Mouse (Mus musculus) granulocyte monocyte progenitor cell, adult 5-6 weeks (primary cell): Measurements from ENCODE around the gene A930002H24Rik. TPM values are rescaled to one million over a fixed set of nuclear protein-coding genes. Genes with fewer than 3 reads are reported as not detected.

ENCODE experiments used
- ATAC-seq: replicated peaks from 2 replicates; pipeline ENCODE4 v1.8.0; 2016; ENCODE audit warnings: mild to moderate bottlenecking, moderate TSS enrichment, inconsistent platforms; ENCODE audit not compliant: poor library complexity, severe bottlenecking
- total RNA-seq, 2 experiments: library from RNA; stranded (forward) in 1 of 2; stranded (reverse) in 1 of 2; fragments of 200-712, 200-1000 nt in 1 of 2; fragments of >200 nt in 1 of 2; fragmentation: Nextera tagmentation in 1 of 2; gene quantifications; 2 replicates each; pipeline ENCODE4 v1.2.3; 2014 to 2017

Gene A930002H24Rik
- total RNA-seq, 2 experiments from 2014 or later, result not detected

GRCm38 (mm10) chr17:63838144-63838543 is 25.4 kb downstream of the A930002H24Rik start:
- no peak for ATAC-seq

- ATAC-seq, result no peak
These were observed 26.9 kb downstream of the A930002H24Rik start for GRCm38 (mm10) chr17:63836641-63837040.

DNA sequence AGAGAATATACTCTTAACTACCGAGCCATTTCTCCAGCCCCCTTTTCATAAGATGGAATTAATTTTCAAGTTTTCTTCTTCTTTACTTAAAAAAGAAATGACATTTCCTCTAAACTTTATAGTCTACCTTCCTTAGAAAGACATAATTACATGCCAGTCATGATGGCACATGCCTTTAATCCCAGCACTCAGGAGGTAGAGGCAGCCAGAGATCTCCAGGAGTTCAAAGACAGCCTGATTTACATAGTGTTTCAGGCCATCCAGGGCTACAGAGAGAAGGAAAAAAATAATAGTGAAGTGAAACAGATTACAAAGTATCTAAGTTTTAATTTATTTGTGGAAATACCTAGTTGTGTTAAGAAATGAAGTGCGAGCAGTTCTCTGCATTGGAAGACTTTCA is 27.4 kb downstream of the A930002H24Rik start:
- ATAC-seq, result no peak

- no peak for ATAC-seq
These were observed 32.0 kb downstream of the A930002H24Rik start for GRCm38 (mm10) chr17:63831550-63831949.

GRCm38 (mm10) chr17:63828561-63829332 is 34.8 kb downstream of the A930002H24Rik start:
- ATAC-seq, result no peak

DNA sequence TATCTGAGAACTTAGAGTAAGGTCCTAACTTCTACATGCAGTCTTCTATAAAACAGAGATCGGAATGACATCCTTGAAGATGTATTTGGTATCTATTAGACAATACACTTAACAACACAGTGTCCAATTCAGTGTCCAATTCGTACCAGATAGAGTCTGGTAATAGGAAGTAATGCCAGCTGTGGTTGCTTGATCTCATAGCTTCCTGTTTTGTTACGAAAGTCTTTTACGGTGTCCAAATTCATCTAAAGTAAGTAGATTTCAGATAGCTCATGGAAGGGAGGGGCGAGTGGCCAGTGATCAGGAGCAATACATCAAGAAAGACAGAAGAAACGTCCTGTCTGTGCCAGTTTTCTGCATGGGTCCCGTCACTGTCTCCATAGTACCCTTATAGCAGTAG is 36.8 kb downstream of the A930002H24Rik start:
- ATAC-seq, result peak; percentile 98

- ATAC-seq, result no peak
These were observed 37.4 kb downstream of the A930002H24Rik start for GRCm38 (mm10) chr17:63826196-63826595.

DNA sequence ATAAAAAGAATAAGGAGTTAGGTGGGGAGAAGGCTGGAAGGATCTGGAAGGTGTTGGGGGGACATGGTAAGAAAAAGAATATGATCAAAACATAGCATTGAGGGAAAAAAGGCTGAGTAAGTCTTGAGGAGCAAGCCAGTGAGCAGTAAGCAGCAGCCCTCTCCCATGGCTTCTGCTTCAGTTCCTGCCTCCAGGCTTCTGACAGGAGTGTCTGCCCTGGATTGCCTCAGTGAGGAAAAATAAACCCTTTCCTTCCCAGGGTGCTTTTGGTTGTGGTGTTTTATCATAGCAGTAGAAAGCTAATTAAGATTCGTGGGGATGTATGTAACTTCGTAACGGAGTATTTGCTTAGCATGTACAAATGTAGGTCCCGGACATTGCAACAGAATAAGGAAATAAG is 39.5 kb downstream of the A930002H24Rik start:
- ATAC-seq, result no peak

GRCm38 (mm10) chr17:63818444-63819027 is 45.1 kb downstream of the A930002H24Rik start:
- ATAC-seq, result peak; percentile 64

DNA sequence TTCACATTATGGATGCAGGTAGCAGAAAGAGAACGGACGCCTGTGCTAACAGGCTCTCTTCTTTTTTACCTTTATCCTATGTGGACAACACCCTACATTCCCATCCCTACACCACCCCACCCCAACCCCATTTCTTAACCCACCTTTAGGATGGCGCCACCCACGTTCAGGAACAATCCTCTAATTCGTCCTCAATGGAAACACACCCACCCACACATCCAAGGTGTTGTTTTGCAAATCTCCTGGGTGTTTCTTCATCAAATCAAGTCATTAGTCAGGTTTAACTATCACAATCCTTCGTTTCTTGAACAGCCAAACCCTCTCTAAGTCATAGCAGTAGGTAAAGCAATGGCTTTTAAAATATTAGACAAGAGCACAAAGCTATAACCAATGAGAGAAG is 50.0 kb downstream of the A930002H24Rik start:
- no peak for ATAC-seq

Other genes starting within 250 kb of the A930002H24Rik start
- 3.2 and 5.0 TPM in 2 replicates for gene Fer, start 729 bp downstream of the A930002H24Rik start, total RNA-seq (2014; fragmentation: Nextera tagmentation)
- gene Fer, start 729 bp downstream of the A930002H24Rik start, total RNA-seq (2017), result 8.9 and 13.4 TPM in 2 replicates